Mouse (Mus musculus) mature B cell (primary cell): ENCODE results near the gene Krtap21-1.

Experiments used
- in situ Hi-C: fragments of 300-500 bp; cut with MboI; formaldehyde crosslinking; loops from 2 replicates; pipeline ENCODE4 v1.14.3; 2019

Krtap21-1 gene

DNA sequence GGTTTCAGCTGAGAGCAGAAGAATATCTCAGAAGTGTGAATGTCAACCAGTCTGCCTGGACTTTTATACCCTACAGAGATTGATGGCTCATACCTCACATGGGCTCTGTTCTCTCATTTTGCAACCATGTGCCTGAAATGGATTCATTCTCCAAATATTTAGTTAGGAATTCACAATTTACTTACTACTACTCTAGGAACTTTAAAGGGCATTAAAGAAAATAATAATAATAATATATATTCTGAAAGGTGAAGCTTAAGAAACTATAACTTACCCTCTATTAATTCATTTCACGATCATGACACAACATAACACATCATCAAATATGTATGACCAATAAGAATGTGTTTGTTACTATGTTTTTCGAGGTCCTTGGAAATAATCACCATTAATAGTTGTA lies at the start of gene Krtap21-1:
Krtap21-1 (minus strand) TSS at position 101 of the 400 bp plus-strand sequence.
- in situ Hi-C loops, result no loop called here

DNA sequence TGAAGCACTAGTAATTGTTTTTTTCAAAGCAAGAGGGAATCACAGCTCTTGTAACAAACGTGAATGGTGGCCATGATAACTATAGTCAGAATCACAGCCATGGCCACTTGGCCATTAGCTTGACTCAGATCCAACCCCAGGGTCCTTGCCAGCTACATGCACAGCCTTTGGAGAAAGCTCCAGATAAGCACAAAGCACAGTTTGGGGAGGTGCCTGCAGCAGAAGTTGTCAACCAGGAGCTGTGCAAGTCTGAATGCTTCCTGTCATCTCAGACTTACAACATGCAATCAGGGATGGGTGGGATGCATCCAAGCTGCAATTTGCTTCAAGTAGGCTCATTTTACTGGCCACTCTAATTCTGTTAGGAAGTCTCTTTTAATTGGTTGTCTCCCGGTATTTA lies 25.9 kb upstream of the Krtap21-1 start:
- in situ Hi-C loops, result no loop called here

DNA sequence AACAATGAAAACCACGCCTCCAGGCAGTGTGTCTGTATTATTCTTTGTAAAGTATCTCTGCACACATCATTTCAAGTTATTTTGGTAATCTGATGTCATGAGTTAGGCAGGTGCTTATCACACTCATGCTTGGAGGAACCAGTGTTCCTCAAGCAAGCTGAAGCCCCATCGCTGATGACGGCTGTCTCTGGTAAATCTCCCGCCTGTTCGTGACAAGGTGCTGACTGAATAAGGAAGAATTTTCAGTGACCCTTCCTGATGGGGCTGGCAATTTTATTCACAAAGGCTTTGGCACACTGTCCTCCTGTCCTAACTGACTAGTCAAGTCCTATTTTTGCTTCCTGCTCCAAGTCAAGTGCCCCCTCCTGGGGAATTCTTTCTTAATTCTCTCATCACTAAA lies 21.6 kb upstream of the Krtap21-1 start:
- in situ Hi-C loops, result no loop called here

DNA sequence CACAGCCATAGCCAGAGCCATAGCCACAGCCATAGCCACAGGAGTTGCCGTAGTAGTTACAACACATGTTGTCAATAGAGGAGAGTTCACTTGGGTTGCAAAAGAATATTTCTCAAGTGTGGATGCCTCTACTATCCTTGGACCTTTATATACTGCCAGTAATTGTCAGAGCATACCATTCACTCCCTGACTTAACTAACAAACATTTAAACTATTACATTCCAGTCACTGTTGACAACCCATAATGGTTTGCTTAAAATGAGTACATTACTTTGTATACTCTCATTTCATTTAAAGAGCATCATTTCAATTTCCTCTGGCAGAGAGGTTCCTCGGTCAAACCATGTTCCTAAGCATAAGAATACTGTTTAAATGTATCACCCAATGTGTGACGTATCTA lies 16.3 kb upstream of the Krtap21-1 start, which contains the start of gene Krtap6-2:
Krtap6-2 (minus strand) TSS at position 101 of the 400 bp plus-strand sequence.
- in situ Hi-C loops, result no loop called here

DNA sequence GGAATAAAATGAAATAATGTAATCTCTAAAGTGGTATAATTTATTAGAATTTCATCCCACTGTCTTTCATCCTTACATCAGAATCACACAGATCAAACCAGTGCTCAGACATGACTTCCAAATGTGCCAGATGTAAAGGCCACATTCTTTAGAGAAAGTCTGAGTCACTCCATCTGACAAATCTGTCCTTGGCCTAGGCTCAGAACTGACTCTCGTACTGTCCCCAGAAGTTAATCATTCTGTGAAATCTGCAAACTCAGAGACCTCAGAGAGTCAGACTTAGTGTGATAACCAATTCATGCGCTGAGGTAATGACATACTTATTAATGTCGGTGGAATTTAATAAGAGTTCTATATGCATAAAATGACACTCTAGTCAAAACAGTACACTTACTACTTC lies 12.6 kb upstream of the Krtap21-1 start:
- in situ Hi-C loops, result no loop called here

GRCm38 (mm10) chr16:89410345-89411068 lies 6.8 kb upstream of the Krtap21-1 start:
- in situ Hi-C loops, result no loop called here

- in situ Hi-C loops, result no loop called here
Observed at GRCm38 (mm10) chr16:89372734-89373461, 30.8 kb downstream of the Krtap21-1 start.
